Mouse (Mus musculus) hindbrain, embryonic 11.5 days (tissue): ENCODE measurements around the gene Gpr174. TPM values are rescaled to one million over a fixed set of nuclear protein-coding genes. Genes with fewer than 3 reads are reported as not detected.

Experiments used
- polyA plus RNA-seq: library from polyadenylated mRNA; unstranded; fragments of >200 nt; fragmentation: Nextera tagmentation; extraction: Ambion mirVana; gene quantifications from 2 replicates; pipeline ENCODE4 v1.2.1, GENCODE M21; 2014

Gene Gpr174
- polyA plus RNA-seq, 1 experiment from 2014 or later = not detected

Other genes with a start within 250 kb of the Gpr174 start
- gene P2ry10, start 167.4 kb upstream of the Gpr174 start, polyA plus RNA-seq = not detected in 2 replicates
- 0.24 and 0.32 TPM in 2 replicates for gene P2ry10b, start 107.0 kb upstream of the Gpr174 start, polyA plus RNA-seq
- 144 and 158 TPM in 2 replicates for gene Itm2a, start 147.5 kb downstream of the Gpr174 start, polyA plus RNA-seq